Mouse (Mus musculus) spleen, adult 2 months (tissue): ENCODE measurements around the gene Htr6. TPM values are rescaled to one million over a fixed set of nuclear protein-coding genes. Genes with fewer than 3 reads are reported as not detected.

Source experiments
- DNase-seq, 2 experiments: peaks; one replicate each; pipeline versions ENCODE4 v3.0.0 to v3.0.0-alpha.2; 2012 to 2021; ENCODE audit warnings: low spot score in 2 of 2, low read depth in 1 of 2
- H3K27ac ChIP-seq: fragments of 200-500 bp; 2 replicates; pipeline ENCODE4 v1.5.1; 2012; ENCODE audit warnings: low read length, inconsistent platforms; ENCODE audit not compliant: insufficient read depth
- H3K27me3 ChIP-seq: fragments of 200-500 bp; 2 replicates; pipeline ENCODE4 v1.6.1; 2012; ENCODE audit warnings: mild to moderate bottlenecking, moderate library complexity, low read length, inconsistent platforms; ENCODE audit not compliant: control insufficient read depth, insufficient read depth
- H3K36me3 ChIP-seq: fragments of 200-500 bp; 2 replicates; pipeline ENCODE4 v1.6.1; 2012; ENCODE audit warnings: mild to moderate bottlenecking, low read length, inconsistent platforms; ENCODE audit not compliant: control insufficient read depth, insufficient read depth
- H3K4me1 ChIP-seq: fragments of 200-500 bp; 2 replicates; pipeline ENCODE4 v1.6.1; 2011; ENCODE audit warnings: inconsistent platforms; ENCODE audit not compliant: control insufficient read depth, insufficient read depth, insufficient read length
- H3K4me3 ChIP-seq: fragments of 200-500 bp; 2 replicates; pipeline ENCODE4 v1.5.1; 2011; ENCODE audit warnings: mild to moderate bottlenecking, inconsistent platforms; ENCODE audit not compliant: insufficient read depth, insufficient read length; ENCODE audit errors: extremely low read depth
- CTCF ChIP-seq: fragments of 200-500 bp; IDR thresholded peaks from 2 replicates; pipeline ENCODE4 v1.5.1; 2011; ENCODE audit warnings: mild to moderate bottlenecking, inconsistent platforms; ENCODE audit not compliant: insufficient read depth, insufficient read length, insufficient replicate concordance; ENCODE audit errors: extremely low read depth
- POLR2A ChIP-seq: fragments of 200-500 bp; IDR thresholded peaks from 2 replicates; pipeline ENCODE4 v1.6.1; 2011; ENCODE audit warnings: low read depth, low read length, inconsistent platforms
- WGBS: fragments of 180-500 bp; shearing (Covaris S2); methylation state at CpG from one replicate; pipeline ENCODE4 v1.1.7; 2018; 5-methylcytosine and 5-hydroxymethylcytosine counted together
- polyA plus RNA-seq: library from polyadenylated mRNA; depleted of rRNA; stranded (reverse); fragments of >200 nt; gene quantifications from 2 replicates; pipeline ENCODE4 v1.2.3, GENCODE M21; 2012; rRNA removed

Gene Htr6
- polyA plus RNA-seq, 1 experiment, result not detected

DNA sequence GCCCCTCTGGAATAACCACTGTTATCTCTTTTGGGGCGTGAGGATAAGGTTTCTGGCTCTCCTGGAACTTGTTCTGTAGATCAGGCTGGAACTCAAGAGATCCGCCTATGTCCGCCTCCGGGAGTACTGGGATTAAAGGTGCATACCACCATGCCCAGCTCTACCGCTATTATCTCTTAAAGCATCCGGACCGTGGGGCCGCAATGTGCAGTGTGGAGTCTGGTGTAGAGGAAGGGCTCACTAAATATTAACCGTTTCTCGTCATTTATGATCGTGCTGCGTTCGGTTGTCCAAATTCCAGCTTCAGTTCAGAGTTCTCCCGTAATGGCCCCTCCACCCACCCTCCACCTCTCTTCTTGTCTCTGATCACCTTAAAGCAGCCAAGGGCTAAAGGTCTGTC lies 57.0 kb downstream of the Htr6 start:
- Histone ChIP-seq H3K4me3 (no peak overlapping the region), H3K27me3 (no peaks in the 10 kb centered on the region), H3K4me1 (no peaks in the 10 kb centered on the region), H3K36me3 (peaks cover 14% of the 10 kb centered on the region), H3K27ac (no peak overlapping the region)
- WGBS, result 95% methylated on average over 14 of the region's 14 CpGs
- TF ChIP-seq POLR2A (no peak), CTCF (no peak)
- DNase-seq, result no peak

DNA sequence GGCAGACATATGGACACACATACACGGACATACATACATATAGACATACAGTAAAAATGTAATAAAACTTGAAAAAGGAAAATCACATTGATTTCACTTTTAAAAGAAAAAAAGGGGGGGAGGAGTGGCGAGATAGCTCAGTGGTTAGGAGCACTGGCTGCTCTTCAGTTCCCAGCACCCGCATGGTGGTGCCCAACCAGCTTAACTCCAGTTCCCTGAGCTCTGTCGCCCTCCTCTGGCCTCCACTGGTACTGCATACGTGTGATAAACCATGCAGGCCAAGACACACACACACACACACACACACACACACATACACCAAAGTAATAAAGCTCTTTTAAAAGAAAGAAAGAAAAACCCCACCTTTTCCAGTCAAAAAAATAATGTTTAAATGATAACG lies 60.6 kb downstream of the Htr6 start:
- no peak for DNase-seq
- 89% methylated on average over 6 of the region's 6 CpGs for WGBS

DNA sequence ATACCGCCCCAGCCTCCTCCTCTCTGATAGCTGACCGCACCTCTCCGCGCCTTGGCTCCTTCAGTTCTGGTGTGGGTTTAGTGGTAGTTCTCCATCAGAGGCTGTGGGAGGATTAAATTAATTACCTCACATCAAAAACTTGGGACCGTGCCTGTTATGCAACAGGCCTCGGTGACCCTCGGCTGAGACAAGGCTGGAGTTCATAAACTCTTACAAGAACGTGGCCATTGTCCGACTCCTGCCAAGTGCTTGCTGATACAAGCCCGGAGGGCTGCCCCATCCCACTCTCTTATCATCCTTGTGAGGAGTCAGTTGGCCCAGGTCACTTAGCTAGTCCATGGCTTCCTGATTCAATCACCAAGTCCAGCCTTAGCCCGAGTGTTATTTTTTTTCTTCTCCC lies 62.1 kb downstream of the Htr6 start:
- TF ChIP-seq CTCF, result no peak
- TF ChIP-seq POLR2A, result no peak
- H3K4me1 ChIP-seq, result no peaks in the 10 kb centered on the region
- DNase-seq, result no peak
- 90% methylated on average over 11 of the region's 11 CpGs for WGBS
- H3K4me3 ChIP-seq, result no peak overlapping the region
- no peaks in the 10 kb centered on the region for H3K27me3 ChIP-seq
- H3K36me3 ChIP-seq, result peaks cover 7% of the 10 kb centered on the region
- H3K27ac ChIP-seq, result no peak overlapping the region

More for the DNA sequence above, 60.6 kb downstream of the Htr6 start:
- peaks cover 7% of the 10 kb centered on the region for H3K36me3 ChIP-seq
- no peaks in the 10 kb centered on the region for H3K27me3 ChIP-seq
- H3K4me3 ChIP-seq, result no peak overlapping the region
- H3K27ac ChIP-seq, result no peak overlapping the region
- H3K4me1 ChIP-seq, result no peaks in the 10 kb centered on the region
- peak; percentile 17; the same call in 1 of the 2 replicates for TF ChIP-seq CTCF
- no peak for TF ChIP-seq POLR2A

DNA sequence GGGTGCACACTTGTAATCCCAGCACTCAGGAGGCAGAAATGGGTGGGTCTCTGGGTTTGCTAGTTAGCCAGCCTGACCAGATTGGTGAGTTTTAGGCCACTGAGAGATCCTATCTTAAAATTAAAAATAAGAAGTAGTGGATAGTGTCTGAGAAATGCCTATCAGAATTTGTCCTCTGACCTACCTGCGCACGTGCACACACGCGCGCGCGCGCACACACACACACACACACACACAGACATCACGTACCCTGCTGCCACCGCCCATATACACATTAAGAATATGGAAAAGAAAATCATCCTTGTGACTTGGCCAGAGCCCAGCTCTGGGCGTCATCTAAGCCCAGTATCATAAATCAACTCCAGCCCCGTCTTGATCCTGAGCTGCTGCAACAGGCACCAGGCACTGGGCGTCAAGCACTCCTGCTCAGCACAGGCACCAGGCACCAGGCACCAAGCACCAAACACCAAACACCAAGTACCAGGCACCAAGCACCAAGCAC lies 64.1 kb downstream of the Htr6 start:
- H3K4me3 ChIP-seq, result no peak overlapping the region
- DNase-seq, result no peak
- TF ChIP-seq POLR2A, result no peak
- TF ChIP-seq CTCF, result no peak
- 98% methylated on average over 13 of the region's 13 CpGs for WGBS
- H3K4me1 ChIP-seq, result no peaks in the 10 kb centered on the region
- H3K27me3 ChIP-seq, result no peaks in the 10 kb centered on the region
- no peak overlapping the region for H3K27ac ChIP-seq
- peaks cover 7% of the 10 kb centered on the region for H3K36me3 ChIP-seq

Other genes starting within 250 kb of the Htr6 start
- 43.7 and 65.5 TPM in 2 replicates for gene Pla2g5, start 212.1 kb downstream of the Htr6 start, polyA plus RNA-seq
- not detected in 2 replicates for gene Gm13030, start 201.6 kb downstream of the Htr6 start, polyA plus RNA-seq
- gene Pla2g2e, start 197.6 kb downstream of the Htr6 start, polyA plus RNA-seq, result 0.09 TPM in 1 of 2 replicates, not detected in the other
- 3.6 and 4.3 TPM in 2 replicates for gene Otud3, start 161.6 kb downstream of the Htr6 start, polyA plus RNA-seq
- 0.06 and 0.07 TPM in 2 replicates for gene Rnf186, start 108.5 kb downstream of the Htr6 start, polyA plus RNA-seq
- gene Tmco4, start 102.7 kb downstream of the Htr6 start, polyA plus RNA-seq, result 18.4 and 21.8 TPM in 2 replicates
- 10.3 and 13.4 TPM in 2 replicates for gene Nbl1, start 17.4 kb upstream of the Htr6 start, polyA plus RNA-seq
- 17.8 and 18.0 TPM in 2 replicates for gene Minos1, start 55.5 kb upstream of the Htr6 start, polyA plus RNA-seq
- 130 and 160 TPM in 2 replicates for gene Capzb, start 117.3 kb upstream of the Htr6 start, polyA plus RNA-seq
- gene Pqlc2, start 235.1 kb upstream of the Htr6 start, polyA plus RNA-seq, result 48.3 and 54.1 TPM in 2 replicates
- gene Akr7a5, start 235.2 kb upstream of the Htr6 start, polyA plus RNA-seq, result 22.0 and 32.8 TPM in 2 replicates